Mouse (Mus musculus) cerebellum, adult 2 months (tissue): ENCODE results near the gene Cdc14b.

Experiments used
- CTCF ChIP-seq: fragments of 200-500 bp; IDR thresholded peaks from 2 replicates; pipeline ENCODE4 v1.5.1; 2011; ENCODE audit warnings: low read depth, mild to moderate bottlenecking, control low read depth, low read length, moderate library complexity, borderline replicate concordance; ENCODE audit not compliant: insufficient read depth
- POLR2A ChIP-seq: fragments of 200-500 bp; IDR thresholded peaks from 2 replicates; pipeline ENCODE4 v1.6.1; 2011; ENCODE audit warnings: low read length, control low read depth, borderline replicate concordance; ENCODE audit not compliant: insufficient read depth

DNA sequence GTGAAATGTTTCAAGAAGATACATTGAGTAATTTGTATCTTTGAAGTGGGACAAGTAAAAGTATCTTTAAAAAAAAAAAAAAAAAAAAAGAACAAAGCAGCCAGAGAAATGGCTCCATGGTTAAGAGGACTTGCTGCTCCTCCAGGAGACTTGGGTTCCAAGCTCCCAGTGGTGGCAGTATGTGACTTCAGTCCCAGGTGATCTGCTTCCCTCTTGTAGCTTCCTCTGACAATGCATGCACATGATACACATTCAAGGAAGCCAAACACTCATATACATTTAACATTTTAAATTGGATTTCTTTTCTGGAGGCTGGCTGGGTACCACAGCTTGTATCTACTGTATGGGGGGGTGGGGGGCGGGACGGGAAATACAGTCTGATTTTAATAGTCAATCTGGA is 120.4 kb downstream of the Cdc14b start:
- TF ChIP-seq CTCF (no peak), POLR2A (no peak)
